Mouse (Mus musculus): ENCODE measurements around the gene Sigirr.

The Sigirr gene

DNA sequence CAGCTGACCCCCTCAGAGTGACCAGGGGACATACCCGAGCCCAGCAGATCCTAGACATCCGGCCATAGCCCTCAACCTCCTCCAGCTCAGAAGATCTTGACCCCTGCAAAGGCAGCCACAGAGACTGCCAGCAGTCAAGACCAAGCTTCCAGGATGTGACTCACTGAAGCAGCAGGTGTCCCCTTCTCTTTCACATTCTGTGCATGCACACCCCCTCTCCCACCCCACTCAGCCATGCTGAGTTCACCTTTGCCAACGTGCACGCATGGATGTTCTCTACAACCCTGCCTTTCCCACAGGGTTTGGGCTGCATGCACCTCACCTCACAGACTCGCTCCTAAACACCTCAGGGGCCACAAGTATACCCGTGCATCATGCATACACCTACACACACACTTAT lies 4.4 kb downstream of the Sigirr start:
- no peak for DNase-seq

DNA sequence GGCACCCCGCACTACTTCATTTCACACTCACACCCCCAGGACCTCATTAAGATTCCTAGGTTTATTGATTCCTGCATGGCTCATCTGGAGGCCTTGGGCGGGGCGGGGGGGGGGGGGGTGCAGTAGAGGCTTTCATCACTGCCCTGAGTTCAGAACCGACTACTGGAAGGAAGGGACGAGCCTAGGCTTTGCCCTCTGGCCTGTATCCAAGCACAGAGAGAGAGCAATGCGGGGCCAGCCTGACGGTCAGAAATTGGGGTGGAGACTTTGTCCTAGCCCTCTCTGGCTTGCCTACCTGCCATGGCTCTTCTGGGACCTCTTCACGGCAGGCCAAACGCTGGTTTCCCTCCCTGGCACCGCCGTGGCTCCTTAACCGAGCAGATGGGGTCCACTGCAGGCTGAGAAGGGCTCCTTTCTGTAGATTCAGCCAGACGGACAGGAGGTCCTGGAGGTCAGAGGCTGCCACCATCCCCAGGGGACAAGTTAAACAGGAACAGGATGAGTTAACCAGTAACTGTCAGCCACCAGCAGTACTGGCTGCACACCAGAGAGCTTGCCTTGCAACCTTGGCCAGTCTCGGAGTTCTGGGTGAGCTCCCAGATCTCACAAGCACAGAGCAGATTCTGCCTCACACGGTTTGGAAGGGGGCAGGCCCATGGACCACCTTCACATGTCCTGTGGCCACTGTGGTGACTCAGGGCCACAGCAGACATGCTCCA lies 5.7 kb downstream of the Sigirr start:
- DNase-seq = no peak

DNA sequence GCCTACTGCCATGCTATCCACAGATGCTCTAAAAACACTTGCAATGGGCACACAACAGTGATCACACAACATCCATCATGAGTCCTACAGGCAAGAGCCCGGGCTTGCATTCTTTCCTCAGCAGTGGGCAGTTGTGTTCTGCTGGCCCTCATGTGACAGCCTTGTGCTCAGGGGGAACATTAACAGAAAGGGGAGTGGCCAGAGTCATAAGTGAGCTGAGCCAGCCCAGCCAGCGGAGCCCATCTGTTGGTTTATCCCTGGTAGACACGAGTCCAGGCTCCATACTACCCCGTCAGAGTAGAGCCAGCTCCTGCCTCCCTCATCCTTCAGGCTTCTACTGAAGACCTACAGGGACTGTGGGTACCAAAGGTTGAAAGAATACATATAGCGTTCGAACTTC lies 6.4 kb downstream of the Sigirr start:
- no peak for DNase-seq

GRCm38 (mm10) chr7:141092051-141092735 lies 8.2 kb downstream of the Sigirr start:
- peak; percentile 51 for DNase-seq

DNA sequence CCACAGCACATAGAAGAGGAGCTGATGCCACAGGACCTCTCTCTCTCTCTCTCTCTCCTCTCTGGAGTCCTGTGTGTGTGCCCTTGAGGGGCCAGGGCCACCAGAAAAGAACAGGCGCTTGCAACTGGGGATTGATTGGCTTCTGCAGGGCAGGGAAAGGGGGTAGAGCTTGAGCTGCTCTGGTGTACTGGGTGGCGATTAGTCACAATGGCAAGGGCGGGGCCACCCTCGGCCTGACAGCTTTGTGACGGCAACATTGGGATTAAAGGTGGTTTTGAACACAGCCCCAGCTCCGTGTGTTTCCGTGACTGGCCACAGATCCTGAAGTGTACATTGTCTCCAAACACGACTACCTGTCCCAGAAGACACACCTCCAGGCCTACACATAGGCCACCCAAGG lies 10.1 kb downstream of the Sigirr start:
- no peak for DNase-seq

DNA sequence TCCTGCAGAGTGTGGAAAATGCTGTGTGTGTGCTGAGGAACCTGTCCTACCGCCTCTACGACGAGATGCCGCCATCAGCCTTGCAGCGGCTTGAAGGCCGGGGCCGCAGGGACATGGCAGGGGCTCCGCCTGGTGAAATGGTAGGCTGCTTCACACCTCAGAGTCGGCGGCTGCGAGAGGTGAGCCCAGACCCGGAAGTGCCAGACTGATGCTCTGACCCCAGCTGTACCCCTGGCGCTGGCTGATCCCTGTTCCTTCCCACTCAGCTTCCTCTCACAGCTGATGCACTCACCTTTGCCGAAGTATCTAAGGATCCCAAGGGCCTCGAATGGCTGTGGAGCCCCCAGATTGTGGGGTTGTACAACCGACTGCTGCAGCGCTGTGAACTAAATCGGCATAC lies 11.9 kb downstream of the Sigirr start:
- no peak for DNase-seq

GRCm38 (mm10) chr7:141087894-141088293 lies 12.5 kb downstream of the Sigirr start:
- no peak for DNase-seq

DNA sequence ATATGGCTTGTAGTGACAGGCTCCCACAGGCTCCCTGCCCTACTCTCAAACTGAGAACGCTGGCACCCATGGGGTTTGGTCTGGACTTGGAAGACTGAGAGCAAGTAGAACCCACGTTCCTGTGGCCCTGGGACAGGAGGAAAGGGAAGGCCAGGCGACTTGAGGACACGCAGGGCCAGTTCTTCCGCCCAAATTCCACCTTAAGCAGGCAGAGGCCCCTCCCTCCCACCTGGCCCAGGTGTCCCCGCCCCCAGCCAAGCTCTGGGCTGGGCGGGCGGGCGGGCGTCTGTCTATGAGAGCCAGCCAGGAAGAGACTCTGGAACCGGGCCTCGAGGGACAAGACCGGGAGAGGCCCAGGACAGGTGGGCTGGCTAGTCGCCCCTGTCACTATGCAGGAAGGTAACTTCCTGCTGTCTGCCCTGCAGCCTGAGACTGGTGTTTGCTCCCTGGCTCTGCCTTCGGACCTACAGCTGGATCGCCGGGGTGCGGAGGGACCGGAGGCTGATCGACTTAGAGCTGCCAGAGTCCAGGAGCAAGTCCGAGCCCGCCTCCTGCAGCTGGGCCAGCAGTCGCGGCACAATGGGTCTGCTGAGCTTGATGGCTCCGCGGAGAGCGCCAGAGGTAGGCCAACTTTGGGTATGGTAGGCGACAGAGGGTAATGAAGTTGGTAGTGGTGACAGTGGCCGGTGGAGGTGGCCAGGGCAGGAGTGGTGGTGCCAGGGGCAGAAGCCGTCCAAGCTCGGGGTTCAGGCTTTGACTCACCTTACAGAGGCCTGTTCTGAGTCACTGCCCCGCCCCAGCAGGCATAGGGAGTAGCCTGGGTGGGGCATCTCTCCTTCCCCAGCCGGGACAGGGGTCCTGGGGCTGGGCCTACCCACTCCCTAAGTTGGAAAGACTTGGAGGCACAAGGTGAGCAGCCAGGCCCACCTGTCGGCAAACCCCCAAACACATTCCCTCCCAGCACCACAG lies 20.6 kb downstream of the Sigirr start:
- no peak for DNase-seq

GRCm38 (mm10) chr7:141078876-141079275 lies 21.5 kb downstream of the Sigirr start:
- no peak for DNase-seq

DNA sequence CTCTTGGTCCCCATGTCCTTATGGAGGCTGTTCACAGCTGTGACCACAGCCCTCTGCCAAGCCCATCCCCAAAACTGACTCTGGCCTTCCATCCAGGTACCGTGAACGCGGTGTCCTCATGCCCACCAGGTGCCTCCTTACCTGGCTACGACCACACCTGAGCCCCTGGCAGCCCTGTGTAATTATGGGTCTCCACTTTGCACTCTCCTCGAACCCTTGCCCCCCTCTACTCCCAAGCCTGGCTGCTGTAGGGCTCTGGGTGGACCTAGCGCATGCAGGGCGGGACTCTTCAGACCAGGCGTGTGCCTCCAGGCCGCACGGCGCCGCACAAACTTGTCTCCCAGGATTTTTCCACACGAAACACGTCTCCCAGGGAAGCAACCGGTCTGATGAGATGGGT lies 22.5 kb downstream of the Sigirr start, which contains the start of gene Pkp3:
Pkp3 (plus strand) TSS at position 378 of the 400 bp plus-strand sequence.
- no peak for DNase-seq

DNA sequence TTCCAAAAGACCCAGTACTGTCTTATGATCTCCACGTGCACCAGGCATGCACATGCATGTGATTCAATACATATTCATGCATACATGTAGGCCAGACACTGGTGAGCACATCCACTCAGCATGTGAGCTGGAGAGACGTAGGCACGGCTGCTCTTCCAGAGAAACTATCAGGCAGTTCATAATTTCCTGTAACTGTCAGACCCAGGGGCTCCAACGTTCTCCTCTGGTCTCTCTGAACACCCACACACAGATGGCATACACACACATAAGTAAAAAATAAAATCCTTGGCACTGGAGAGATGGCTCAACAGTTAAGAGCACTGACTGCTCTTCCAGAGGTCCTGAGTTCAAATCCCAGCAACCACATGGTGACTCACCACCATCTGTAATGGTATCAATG lies 26.6 kb downstream of the Sigirr start:
- DNase-seq = peak; percentile 30

- peak; percentile 35 for DNase-seq
Observed at GRCm38 (mm10) chr7:141072017-141072745, 28.2 kb downstream of the Sigirr start.

DNA sequence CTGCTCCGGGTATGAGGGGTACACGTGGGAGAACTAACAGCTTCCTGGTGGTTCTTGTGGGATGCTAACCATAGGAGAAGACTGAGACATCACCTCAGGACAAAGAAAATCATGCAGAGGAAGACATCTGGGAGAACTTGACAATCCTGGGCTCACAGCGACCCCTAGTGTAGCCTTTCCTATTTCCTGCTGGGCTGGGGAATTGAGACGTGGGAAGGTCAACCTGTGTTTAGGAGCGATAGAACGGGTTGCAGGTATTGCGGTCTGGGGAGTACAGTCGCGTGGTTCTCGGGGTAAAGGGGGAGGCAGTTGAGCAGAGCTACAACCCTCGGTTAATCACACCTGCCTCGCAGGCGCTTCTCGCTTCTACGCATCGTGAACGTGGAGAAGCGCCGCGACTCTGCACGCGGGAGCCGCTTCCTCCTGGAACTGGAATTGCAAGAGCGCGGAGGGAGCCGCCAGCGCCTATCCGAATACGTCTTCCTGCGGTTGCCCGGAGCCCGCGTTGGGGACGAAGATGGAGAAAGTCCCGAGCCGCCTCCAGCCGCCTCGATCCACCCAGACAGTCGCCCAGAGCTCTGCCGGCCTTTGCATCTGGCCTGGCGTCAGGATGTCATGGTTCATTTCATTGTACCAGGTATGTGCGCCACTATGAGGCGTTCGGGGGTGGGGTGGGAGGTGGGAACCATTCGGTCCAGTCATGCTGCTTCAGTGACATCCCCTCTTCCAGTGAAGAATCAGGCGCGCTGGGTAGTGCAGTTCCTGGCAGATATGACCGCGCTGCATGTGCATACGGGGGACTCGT lies 30.1 kb downstream of the Sigirr start:
- DNase-seq = peak; percentile 81

GRCm38 (mm10) chr7:141068351-141068750 lies 32.0 kb downstream of the Sigirr start:
- no peak for DNase-seq

- DNase-seq = no peak
Observed at GRCm38 (mm10) chr7:141064576-141064975, 35.8 kb downstream of the Sigirr start.

- no peak for DNase-seq
Observed at GRCm38 (mm10) chr7:141064175-141064574, 36.2 kb downstream of the Sigirr start.

DNA sequence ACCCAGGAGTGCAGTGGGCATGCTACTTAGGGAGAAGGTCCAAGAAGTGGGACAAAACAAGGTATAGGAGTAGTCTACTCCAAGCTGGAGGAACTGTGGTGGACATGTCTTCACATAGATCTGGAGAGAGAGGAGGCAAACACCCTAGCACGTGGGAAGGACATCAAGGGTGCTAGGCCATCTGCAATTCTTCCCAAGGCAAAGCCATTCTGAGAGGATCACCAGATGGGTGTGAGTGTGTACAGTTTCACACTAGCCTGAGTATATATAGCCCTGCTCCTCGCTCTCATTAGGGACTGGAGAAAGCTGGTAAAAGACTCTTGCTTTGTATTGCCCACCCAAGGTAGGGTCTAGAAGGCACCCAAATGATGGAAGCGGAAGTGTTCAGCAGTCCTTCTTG lies 37.0 kb downstream of the Sigirr start:
- DNase-seq = no peak

DNA sequence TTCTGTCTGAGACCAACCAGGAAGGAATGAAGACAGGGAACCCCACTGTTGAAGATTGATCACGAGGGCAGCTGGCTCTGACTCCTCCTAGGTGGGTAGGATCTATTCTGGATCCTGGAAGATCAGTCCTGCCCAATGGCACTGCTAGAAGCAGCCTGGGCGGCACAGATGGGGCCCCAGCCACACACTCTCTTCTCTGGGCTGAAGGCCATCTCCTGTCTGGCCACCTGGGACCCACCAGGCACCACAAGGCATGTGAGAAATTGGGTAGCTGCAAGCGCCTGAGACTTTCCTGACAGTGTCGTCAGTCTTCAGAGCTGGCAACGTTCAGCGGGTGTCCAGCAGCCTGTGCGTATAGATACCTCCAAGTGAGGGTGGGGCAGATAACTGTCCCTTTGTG lies 37.8 kb downstream of the Sigirr start:
- no peak for DNase-seq

- DNase-seq = no peak
Observed at GRCm38 (mm10) chr7:141061269-141061692, 39.1 kb downstream of the Sigirr start.

DNA sequence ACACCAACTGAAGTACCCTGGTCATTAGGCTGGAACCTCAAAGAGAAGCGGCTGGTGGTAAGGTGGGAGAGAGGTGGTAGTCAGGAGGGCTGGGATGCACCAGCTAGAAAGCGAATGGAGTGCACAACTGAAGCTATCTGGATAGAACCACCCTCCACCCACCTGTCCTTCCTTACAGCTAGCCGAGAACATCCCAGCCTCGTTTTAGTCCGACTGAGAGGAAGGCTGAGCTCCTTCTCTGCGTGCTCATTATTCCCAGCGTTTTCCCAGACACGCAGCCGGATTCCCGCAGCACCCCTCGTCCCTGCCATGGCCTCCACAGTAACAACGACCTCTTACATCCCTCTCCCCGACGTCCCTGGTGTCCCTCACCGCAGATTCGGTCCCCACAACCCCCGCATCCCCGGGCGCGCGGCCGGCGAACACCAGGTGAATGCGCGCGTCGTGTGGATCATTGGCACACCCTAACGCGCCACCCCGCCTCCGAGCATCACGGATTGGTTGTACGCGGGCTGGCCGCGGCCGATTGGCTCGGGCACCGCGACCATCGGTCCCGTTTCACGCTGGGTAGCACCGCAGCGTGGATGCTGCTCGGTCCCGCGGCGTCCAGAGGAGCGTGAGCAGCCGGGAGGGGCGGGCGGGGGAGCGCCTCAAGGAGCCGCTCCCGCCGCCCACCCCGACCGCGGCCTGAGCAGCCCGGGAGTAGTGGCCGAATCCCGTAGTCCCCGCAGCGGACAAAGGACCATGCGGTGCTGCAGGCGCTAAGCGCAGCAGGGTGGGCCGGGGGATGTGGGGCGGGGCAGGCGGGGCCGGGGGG lies 39.7 kb downstream of the Sigirr start, which contains the start of gene B4galnt4:
B4galnt4 (plus strand) TSS at position 679 of the 817 bp plus-strand sequence.
- DNase-seq = peak; percentile 95

GRCm38 (mm10) chr7:141059929-141060328 lies 40.4 kb downstream of the Sigirr start:
- DNase-seq = no peak

Measured in right cerebral cortex, adult 18-20 months (tissue).